Comparison of ENCODE assay signal across 8 mouse cellular contexts in the genomic region with DNA sequence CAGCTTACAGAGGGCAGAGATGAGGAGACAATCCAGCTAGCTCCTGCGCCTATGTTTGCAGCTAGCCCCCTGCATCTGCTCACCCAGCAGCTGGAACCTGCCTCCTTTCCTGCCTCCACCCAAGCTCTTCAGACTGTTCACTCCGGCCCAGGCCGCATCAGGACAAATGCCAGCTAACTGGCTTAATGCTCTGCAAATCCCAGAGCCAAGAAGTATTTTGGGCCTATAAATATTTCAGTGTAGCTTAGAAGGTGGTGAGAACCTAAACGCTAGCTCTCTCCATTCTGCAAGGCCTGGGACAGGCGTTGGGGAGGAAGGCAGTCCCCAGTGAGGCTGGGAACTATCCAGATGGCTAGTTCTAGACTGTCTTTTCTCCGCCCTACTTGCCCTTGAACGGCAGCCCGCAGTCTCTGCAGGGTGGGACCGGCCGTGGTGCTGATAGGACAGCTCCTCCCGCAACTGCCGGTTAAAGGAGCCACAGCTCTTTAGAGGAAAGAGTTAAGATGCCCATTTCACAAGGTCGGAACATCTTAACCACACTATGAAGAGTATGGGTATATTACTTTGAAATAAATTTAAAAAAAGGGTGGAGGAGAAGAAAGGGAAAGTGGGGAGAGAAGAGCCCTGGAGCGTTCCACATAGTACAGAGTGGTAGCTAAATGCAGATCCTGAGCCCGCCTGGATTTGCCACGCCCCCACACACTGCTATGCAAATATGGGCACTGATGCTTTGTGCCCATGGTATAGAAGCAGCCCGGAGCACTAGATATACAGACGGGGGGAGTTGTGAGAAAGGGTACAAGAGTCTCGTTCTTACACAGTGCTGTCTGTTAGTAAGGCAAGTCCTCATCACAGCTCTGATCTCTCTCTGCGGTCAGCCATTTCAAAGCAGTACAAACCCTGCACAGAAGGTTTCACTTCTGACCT. TPM values are rescaled to one million over a fixed set of nuclear protein-coding genes. Genes with fewer than 3 reads are reported as not detected.
DNase-seq lines count a peak whose midpoint lies in the region; ATAC-seq and TF ChIP-seq lines count a peak whose summit lies in the region.

No protein-coding gene starts in this region.

- no peak overlapping the region for H3K4me3 ChIP-seq in cerebellum, adult 2 months (replicated peaks; ENCODE audit: insufficient read depth, low read depth, low read length)

- H3K4me1 ChIP-seq in cerebellum, adult 2 months (ENCODE audit: control insufficient read depth, insufficient read depth, low read length), result peaks cover 12% of the 10 kb centered on the region

- WGBS in cerebellum, adult 2 months, result 19% methylated on average over 20 of the region's 20 CpGs

- no peak overlapping the region for H3K27ac ChIP-seq in cerebellum, adult 2 months (ENCODE audit: insufficient read depth, low read length)

- DNase-seq in ZHBTc4 (ENCODE audit: low read depth, low spot score), result peak; percentile 90
- peak; percentile 62 to 75 for DNase-seq in cerebellum, adult 2 months
- DNase-seq in frontal cortex, postnatal 10 days (ENCODE audit: low spot score in 2 of 2), result peak; percentile 50 to 55
- peak; percentile 59 to 66 for DNase-seq in left cerebral cortex, adult 18-20 months (ENCODE audit: low spot score in 2 of 2)
- peak; percentile 67 for DNase-seq in right cerebral cortex, postnatal 14 days

- H3K27me3 ChIP-seq in cerebellum, adult 2 months (ENCODE audit: control insufficient read depth, insufficient read depth, low read length), result no peaks in the 10 kb centered on the region; the same call in 1 of the 2 replicates

- peak; percentile 62; a peak in 3 of 4 replicates for ATAC-seq in hematopoietic stem cell, adult 5-6 weeks (replicated peaks in 1 of 2; ENCODE audit: insufficient read depth in 1 of 2, low FRiP score in 2 of 2, low TSS enrichment in 1 of 2, low read depth in 1 of 2, poor library complexity in 2 of 2, severe bottlenecking in 2 of 2)
- ATAC-seq in megakaryocyte-erythroid progenitor cell, adult 5-6 weeks (replicated peaks; ENCODE audit: low FRiP score, low TSS enrichment, poor library complexity, severe bottlenecking), result peak; percentile 87
- ATAC-seq in erythroblast, adult 5-6 weeks (replicated peaks; ENCODE audit: low FRiP score, poor library complexity, severe bottlenecking), result no peak

- no peak for TF ChIP-seq POLR2A in cerebellum, adult 2 months (IDR thresholded peaks at IDR 0.05; ENCODE audit: borderline replicate concordance, insufficient read depth, low read length)

- no peak for TF ChIP-seq CTCF in cerebellum, adult 2 months (IDR thresholded peaks at IDR 0.05; ENCODE audit: borderline replicate concordance, insufficient read depth, low read depth, low read length)

RNA-seq across cellular contexts. Expression of a gene that starts 8.9 kb away (rescaled TPM):
- polyA plus RNA-seq in cerebellum, adult 2 months (2012; rRNA removed), result 24.7 and 26.8 TPM in 2 replicates
- total RNA-seq in hematopoietic stem cell, adult 5-6 weeks (2017), result 4.7 and 7.0 TPM in 2 replicates
- total RNA-seq in left cerebral cortex, adult 18-20 months (2021), result 10 to 100 TPM; 42.5 to 48.0 TPM
- 0.79 and 3.6 TPM in 2 replicates for total RNA-seq in megakaryocyte-erythroid progenitor cell, adult 5-6 weeks (2014; fragmentation: Nextera tagmentation)
- total RNA-seq in megakaryocyte-erythroid progenitor cell, adult 5-6 weeks (2017), result 0.30 and 0.47 TPM in 2 replicates
- total RNA-seq in erythroblast, adult 5-6 weeks (2015; ENCODE audit: low replicate concordance), result 1.5 and 1.7 TPM in 2 replicates
- total RNA-seq in erythroblast, adult 5-6 weeks (2017; ENCODE audit: low replicate concordance), result 0.77 and 1.4 TPM in 2 replicates
